Mouse (Mus musculus) forebrain, embryonic 12.5 days (tissue): ENCODE measurements at regions not wholly inside any gene's neighbourhood (a gene's known extent, or its start where the extent isn't known, plus 50 kb on each side); places are given as distances from the start of the nearest gene placed in this dataset.
"Not testable (repeated sequence)": the region's sequence is repeated elsewhere in the genome, so short reads cannot be mapped to it uniquely, and the experiment has no call there.

Experiments used
- ATAC-seq: fragments of 200-750 bp; cut with Nextera tagmentation; 2 replicates; pipeline ENCODE4 v1.8.0; 2017; ENCODE audit warnings: moderate TSS enrichment; ENCODE audit not compliant: low FRiP score
- H3K27ac ChIP-seq: fragments of 300-500 bp; sonication (generic); 2 replicates; pipeline ENCODE4 v1.5.1; 2016; ENCODE audit warnings: mild to moderate bottlenecking
- H3K27me3 ChIP-seq: fragments of 300-500 bp; sonication (generic); 2 replicates; pipeline ENCODE4 v1.6.1; 2016; ENCODE audit warnings: mild to moderate bottlenecking
- H3K36me3 ChIP-seq: fragments of 300-500 bp; sonication (generic); replicated peaks from 2 replicates; pipeline ENCODE4 v1.6.1; 2016; ENCODE audit warnings: mild to moderate bottlenecking
- H3K4me1 ChIP-seq: fragments of 300-500 bp; sonication (generic); 2 replicates; pipeline ENCODE4 v1.6.1; 2016
- H3K4me2 ChIP-seq: fragments of 300-500 bp; sonication (generic); 2 replicates; pipeline ENCODE4 v1.6.1; 2016; ENCODE audit warnings: mild to moderate bottlenecking, moderate library complexity
- H3K4me3 ChIP-seq: fragments of 300-500 bp; sonication (generic); replicated peaks from 2 replicates; pipeline ENCODE4 v1.5.1; 2016; ENCODE audit warnings: mild to moderate bottlenecking
- H3K9ac ChIP-seq: fragments of 300-500 bp; sonication (generic); 2 replicates; pipeline ENCODE4 v1.6.1; 2016; ENCODE audit warnings: mild to moderate bottlenecking
- H3K9me3 ChIP-seq: fragments of 300-500 bp; sonication (generic); 2 replicates; pipeline ENCODE4 v1.6.1; 2016
- WGBS: fragments of 180-500 bp; shearing (Covaris S2); methylation state at CpG from one replicate; pipeline ENCODE4 v1.1.7; 2016; 5-methylcytosine and 5-hydroxymethylcytosine counted together

DNA sequence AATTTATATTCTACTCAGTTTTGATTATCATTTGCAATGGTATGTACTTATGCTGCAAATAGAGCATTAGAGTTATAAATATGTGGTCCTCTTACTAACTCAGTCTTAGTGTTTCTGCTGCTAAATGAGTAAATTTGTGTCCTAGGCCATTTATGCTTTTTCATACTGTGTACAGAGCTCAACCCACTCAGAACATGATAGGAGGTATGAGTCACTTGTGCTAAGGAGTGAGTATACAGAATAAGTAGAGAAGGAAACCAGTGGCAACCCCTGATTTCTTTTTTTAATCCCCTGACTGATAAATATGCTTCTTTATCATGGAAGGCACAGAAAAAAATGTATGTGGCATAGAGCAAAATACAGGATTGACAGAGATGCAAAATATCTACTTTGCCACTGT is 1066.8 kb upstream of the Sel1l start:
- no peaks in the 10 kb centered on the region for H3K9me3 ChIP-seq
- no peak overlapping the region for H3K9ac ChIP-seq
- H3K4me2 ChIP-seq: no peak overlapping the region
- H3K36me3 ChIP-seq: no peaks in the 10 kb centered on the region
- H3K27ac ChIP-seq: no peak overlapping the region
- H3K4me1 ChIP-seq: no peaks in the 10 kb centered on the region
- H3K4me3 ChIP-seq: no peak overlapping the region
- H3K27me3 ChIP-seq: no peaks in the 10 kb centered on the region
- ATAC-seq: no peak

- H3K36me3 ChIP-seq: no peaks in the 10 kb centered on the region
- no peaks in the 10 kb centered on the region for H3K27me3 ChIP-seq
- no peak overlapping the region for H3K9ac ChIP-seq
- no peak for ATAC-seq
- no peaks in the 10 kb centered on the region for H3K4me1 ChIP-seq
- no peak overlapping the region for H3K4me2 ChIP-seq
- H3K9me3 ChIP-seq: no peaks in the 10 kb centered on the region
- H3K4me3 ChIP-seq: no peak overlapping the region
- 98% methylated on average over 1 of the region's 1 CpGs for WGBS
- no peak overlapping the region for H3K27ac ChIP-seq
Observed at GRCm38 (mm10) chr12:92915203-92915602, 1066.2 kb upstream of the Sel1l start.

DNA sequence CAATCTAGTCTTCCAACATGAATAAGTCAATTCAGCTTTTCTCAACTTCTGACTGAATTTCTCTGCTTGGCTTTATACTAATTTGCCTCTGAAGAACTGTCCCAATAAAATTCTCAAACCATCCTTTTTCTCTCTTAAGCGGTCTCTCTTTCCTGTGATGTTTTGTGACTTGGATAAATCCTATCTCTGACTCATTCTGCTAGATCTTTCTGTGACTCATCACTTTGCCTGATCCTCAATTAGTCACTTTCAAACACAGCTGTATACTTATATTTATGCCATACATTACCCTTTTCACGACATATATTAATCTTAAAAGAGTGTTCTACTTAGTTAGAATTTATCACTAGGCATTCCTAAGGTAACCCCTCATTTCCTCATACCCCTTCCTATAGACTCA is 1055.4 kb upstream of the Sel1l start:
- ATAC-seq: no peak
- Histone ChIP-seq H3K36me3 (no peaks in the 10 kb centered on the region), H3K4me1 (no peaks in the 10 kb centered on the region), H3K4me3 (no peak overlapping the region), H3K9me3 (no peaks in the 10 kb centered on the region), H3K9ac (no peak overlapping the region), H3K27ac (no peak overlapping the region), H3K4me2 (no peak overlapping the region), H3K27me3 (no peaks in the 10 kb centered on the region)
- WGBS: 87% methylated on average over 2 of the region's 2 CpGs

GRCm38 (mm10) chr12:92892315-92892714 is 1043.4 kb upstream of the Sel1l start:
- WGBS: 87% methylated on average over 7 of the region's 9 CpGs
- Histone ChIP-seq H3K27ac (no peak overlapping the region), H3K9me3 (peaks cover 3% of the 10 kb centered on the region; the same call in 1 of the 2 replicates), H3K27me3 (no peaks in the 10 kb centered on the region), H3K4me3 (no peak overlapping the region), H3K9ac (no peak overlapping the region), H3K4me1 (no peaks in the 10 kb centered on the region), H3K36me3 (no peaks in the 10 kb centered on the region), H3K4me2 (no peak overlapping the region)
- no peak for ATAC-seq

DNA sequence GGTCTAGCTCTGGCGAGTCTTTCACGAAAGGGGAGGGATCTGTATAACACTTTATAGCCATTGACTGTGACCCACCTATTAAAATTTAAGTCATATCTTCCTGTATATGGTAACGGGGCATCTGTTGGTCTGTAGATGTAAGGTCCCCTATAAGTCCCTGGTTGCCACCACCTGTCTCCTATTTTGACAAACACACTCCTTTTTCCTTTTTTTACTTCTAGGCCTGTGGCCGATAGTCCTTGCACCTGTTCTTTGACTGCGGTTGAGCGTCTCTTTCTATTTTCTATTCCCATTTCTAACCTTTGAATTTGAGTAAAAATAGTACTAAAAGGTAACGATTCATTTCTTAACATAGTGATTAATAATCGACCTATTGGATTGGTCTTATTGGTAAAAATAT is 1042.7 kb upstream of the Sel1l start:
- H3K27ac ChIP-seq, H3K4me2 ChIP-seq, H3K36me3 ChIP-seq, H3K4me1 ChIP-seq, H3K9me3 ChIP-seq, ATAC-seq, H3K9ac ChIP-seq, H3K4me3 ChIP-seq, H3K27me3 ChIP-seq: not testable (repeated sequence)
- WGBS: no CpG with 5 or more reads among the region's 8 CpGs

DNA sequence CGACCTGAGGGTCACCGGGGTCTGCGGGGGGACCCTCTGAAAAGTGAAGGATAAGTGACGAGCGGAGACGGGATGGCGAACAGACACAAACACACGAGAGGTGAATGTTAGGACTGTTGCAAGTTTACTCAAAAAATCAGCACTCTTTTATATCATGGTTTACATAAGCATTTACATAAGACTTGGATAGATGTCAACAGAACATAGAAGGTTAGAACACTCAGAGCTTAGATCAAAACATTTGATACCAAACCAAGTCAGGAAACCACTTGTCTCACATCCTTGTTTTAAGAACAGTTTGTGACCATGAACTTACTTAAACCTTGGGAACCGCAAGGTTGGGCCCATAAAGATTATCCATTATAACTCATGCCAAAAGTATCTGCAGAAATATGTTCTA is 1042.2 kb upstream of the Sel1l start:
- H3K36me3 ChIP-seq, H3K4me2 ChIP-seq, H3K4me3 ChIP-seq, H3K9me3 ChIP-seq, H3K4me1 ChIP-seq, ATAC-seq, H3K27ac ChIP-seq, H3K27me3 ChIP-seq, H3K9ac ChIP-seq: not testable (repeated sequence)
- WGBS: 98% methylated on average over 7 of the region's 9 CpGs

DNA sequence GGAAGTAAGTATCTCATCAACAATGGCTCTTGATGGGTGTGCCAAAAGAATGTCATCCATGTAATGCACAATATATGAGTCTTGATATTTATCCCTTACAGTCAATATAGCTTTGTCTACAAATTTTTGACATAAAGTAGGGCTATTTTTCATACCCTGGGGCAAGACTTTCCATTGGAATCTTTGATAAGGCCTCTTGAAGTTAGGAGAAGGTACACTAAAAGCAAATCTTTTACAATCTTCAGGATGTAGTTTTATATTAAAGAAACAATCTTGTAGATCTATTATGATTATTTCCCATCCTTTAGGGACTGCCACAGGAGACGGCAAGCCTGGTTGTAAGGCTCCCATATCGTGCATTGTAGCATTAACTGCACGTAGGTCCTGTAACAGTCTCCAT is 1038.8 kb upstream of the Sel1l start:
- no peak overlapping the region for H3K4me2 ChIP-seq
- no peaks in the 10 kb centered on the region for H3K27me3 ChIP-seq
- no peaks in the 10 kb centered on the region for H3K4me1 ChIP-seq
- peaks cover 3% of the 10 kb centered on the region; the same call in 1 of the 2 replicates for H3K9me3 ChIP-seq
- no peak overlapping the region for H3K9ac ChIP-seq
- no peak overlapping the region for H3K4me3 ChIP-seq
- no peak overlapping the region for H3K27ac ChIP-seq
- no peaks in the 10 kb centered on the region for H3K36me3 ChIP-seq
- 90% methylated on average over 3 of the region's 3 CpGs for WGBS
- ATAC-seq: no peak

DNA sequence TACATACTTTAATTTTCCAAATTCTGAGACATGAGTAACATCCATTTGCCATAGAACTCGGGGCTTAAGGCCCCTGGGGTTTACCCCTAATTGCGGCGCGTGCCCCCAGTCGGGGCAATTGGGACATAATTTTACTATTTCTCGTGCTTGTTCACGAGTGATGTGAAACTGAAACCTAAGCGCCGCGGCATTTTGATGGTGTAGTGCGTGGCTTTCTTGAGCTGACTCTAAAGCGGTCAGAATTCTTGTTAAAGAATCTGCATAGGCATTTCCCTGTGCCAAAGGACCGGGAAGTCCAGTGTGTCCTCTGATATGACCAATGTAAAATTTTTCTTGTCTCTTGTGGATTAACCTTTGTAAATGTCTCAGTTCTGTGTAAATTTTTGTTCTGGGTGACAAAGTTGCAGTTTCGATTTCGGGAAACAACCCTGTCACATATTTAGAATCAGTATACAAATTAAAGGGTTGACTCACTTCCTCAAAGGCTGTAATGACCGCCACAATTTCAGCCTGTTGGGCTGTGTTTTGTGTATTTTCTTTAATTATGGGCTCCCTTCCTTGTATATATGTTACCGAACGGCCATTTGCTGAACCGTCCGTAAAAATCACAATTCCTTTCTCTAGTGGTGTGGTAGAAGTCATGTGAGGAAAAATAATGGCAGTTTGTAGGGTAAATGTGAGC is 1037.6 kb upstream of the Sel1l start:
- H3K4me3 ChIP-seq, H3K9ac ChIP-seq, H3K4me2 ChIP-seq, H3K27me3 ChIP-seq, ATAC-seq, H3K9me3 ChIP-seq, H3K4me1 ChIP-seq, H3K36me3 ChIP-seq, H3K27ac ChIP-seq: not testable (repeated sequence)
- 92% methylated on average over 20 of the region's 20 CpGs for WGBS

- H3K9me3 ChIP-seq, H3K27me3 ChIP-seq, H3K36me3 ChIP-seq, ATAC-seq, H3K4me3 ChIP-seq, H3K4me1 ChIP-seq, H3K27ac ChIP-seq, H3K4me2 ChIP-seq, H3K9ac ChIP-seq: not testable (repeated sequence)
- WGBS: 94% methylated on average over 2 of the region's 2 CpGs
Observed at GRCm38 (mm10) chr12:92884014-92884413, 1035.1 kb upstream of the Sel1l start.

DNA sequence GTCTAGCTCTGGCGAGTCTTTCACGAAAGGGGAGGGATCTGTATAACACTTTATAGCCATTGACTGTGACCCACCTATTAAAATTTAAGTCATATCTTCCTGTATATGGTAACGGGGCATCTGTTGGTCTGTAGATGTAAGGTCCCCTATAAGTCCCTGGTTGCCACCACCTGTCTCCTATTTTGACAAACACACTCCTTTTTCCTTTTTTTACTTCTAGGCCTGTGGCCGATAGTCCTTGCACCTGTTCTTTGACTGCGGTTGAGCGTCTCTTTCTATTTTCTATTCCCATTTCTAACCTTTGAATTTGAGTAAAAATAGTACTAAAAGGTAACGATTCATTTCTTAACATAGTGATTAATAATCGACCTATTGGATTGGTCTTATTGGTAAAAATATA is 1034.1 kb upstream of the Sel1l start:
- not testable (repeated sequence) for H3K4me2 ChIP-seq, H3K27me3 ChIP-seq, H3K4me1 ChIP-seq, H3K27ac ChIP-seq, H3K9me3 ChIP-seq, ATAC-seq, H3K4me3 ChIP-seq, H3K36me3 ChIP-seq, H3K9ac ChIP-seq
- no CpG with 5 or more reads among the region's 8 CpGs for WGBS

- not testable (repeated sequence) for H3K27ac ChIP-seq, H3K27me3 ChIP-seq, H3K9ac ChIP-seq, H3K36me3 ChIP-seq, H3K4me3 ChIP-seq, H3K4me2 ChIP-seq, H3K9me3 ChIP-seq, H3K4me1 ChIP-seq, ATAC-seq
- WGBS: 89% methylated on average over 10 of the region's 11 CpGs
Observed at GRCm38 (mm10) chr12:92882540-92882939, 1033.6 kb upstream of the Sel1l start.

DNA sequence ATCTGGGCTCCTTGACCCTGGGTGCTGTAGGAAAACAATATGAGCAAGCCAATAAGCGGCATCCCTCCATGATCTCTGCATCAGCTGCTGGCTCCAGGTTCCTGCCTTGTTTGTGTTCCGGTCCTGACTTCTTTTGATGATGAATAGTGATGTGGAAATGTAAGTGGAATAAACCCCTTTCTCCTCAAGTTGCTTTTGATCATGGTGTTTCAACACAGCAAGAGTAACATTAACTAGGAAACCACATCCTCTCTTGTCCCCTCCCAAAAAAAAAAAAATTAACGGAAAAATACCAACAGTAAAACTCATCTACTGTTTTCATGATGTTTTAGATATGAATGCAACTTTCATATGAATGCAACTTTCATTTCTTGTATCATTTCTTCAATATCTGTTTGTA is 1024.6 kb upstream of the Sel1l start:
- H3K9me3 ChIP-seq: no peaks in the 10 kb centered on the region

GRCm38 (mm10) chr12:92869336-92869735 is 1020.4 kb upstream of the Sel1l start:
- WGBS: 77% methylated on average over 3 of the region's 3 CpGs
- no peaks in the 10 kb centered on the region for H3K4me1 ChIP-seq

More for the DNA sequence above, 1024.6 kb upstream of the Sel1l start:
- Histone ChIP-seq H3K4me1 (no peaks in the 10 kb centered on the region), H3K4me3 (no peak overlapping the region), H3K27me3 (no peaks in the 10 kb centered on the region), H3K27ac (no peak overlapping the region), H3K9ac (no peak overlapping the region), H3K4me2 (no peak overlapping the region), H3K36me3 (no peaks in the 10 kb centered on the region)
- WGBS: 95% methylated on average over 3 of the region's 3 CpGs
- ATAC-seq: no peak

More at GRCm38 (mm10) chr12:92869336-92869735, 1020.4 kb upstream of the Sel1l start:
- Histone ChIP-seq H3K27me3 (no peaks in the 10 kb centered on the region), H3K27ac (no peak overlapping the region), H3K4me3 (no peak overlapping the region), H3K36me3 (no peaks in the 10 kb centered on the region), H3K4me2 (no peak overlapping the region), H3K9ac (no peak overlapping the region), H3K9me3 (no peaks in the 10 kb centered on the region)
- no peak for ATAC-seq
